Mouse (Mus musculus) heart, adult 9 months (tissue): ENCODE measurements around the gene Sgms1.
A peak's percentile ranks its signal among the peaks of the same experiment; 100 is the strongest.

Source experiments
- DNase-seq, 2 experiments: peaks; one replicate each; pipeline ENCODE4 v3.0.0; 2022; ENCODE audit warnings: low spot score in 2 of 2

The Sgms1 gene

GRCm38 (mm10) chr19:32389001-32389871 is at the start of gene Sgms1:
TSS of gene Sgms1 (minus strand) at chr19:32389714.
- peak; percentile 91 to 94 for DNase-seq

GRCm38 (mm10) chr19:32425856-32426255 is 36.3 kb upstream of the Sgms1 start:
- no peak for DNase-seq

- no peak for DNase-seq
Measured at GRCm38 (mm10) chr19:32424706-32425105, 35.2 kb upstream of the Sgms1 start.

- no peak for DNase-seq
Measured at GRCm38 (mm10) chr19:32419069-32419468, 29.6 kb upstream of the Sgms1 start.

- DNase-seq, result no peak
Measured at GRCm38 (mm10) chr19:32416692-32417317, 27.3 kb upstream of the Sgms1 start.

GRCm38 (mm10) chr19:32409603-32410360 is 20.3 kb upstream of the Sgms1 start:
- no peak for DNase-seq

GRCm38 (mm10) chr19:32406717-32407116 is 17.2 kb upstream of the Sgms1 start:
- no peak for DNase-seq

- DNase-seq, result no peak
Measured at GRCm38 (mm10) chr19:32404386-32404785, 14.9 kb upstream of the Sgms1 start.

- DNase-seq, result no peak
Measured at GRCm38 (mm10) chr19:32403834-32404233, 14.3 kb upstream of the Sgms1 start.

GRCm38 (mm10) chr19:32398491-32398890 is 9.0 kb upstream of the Sgms1 start:
- DNase-seq, result no peak

- DNase-seq, result no peak
Measured at GRCm38 (mm10) chr19:32396303-32396702, 6.8 kb upstream of the Sgms1 start.

GRCm38 (mm10) chr19:32394825-32395224 is 5.3 kb upstream of the Sgms1 start:
- no peak for DNase-seq

GRCm38 (mm10) chr19:32393758-32394450 is 4.4 kb upstream of the Sgms1 start:
- no peak for DNase-seq

GRCm38 (mm10) chr19:32393092-32393745 is 3.7 kb upstream of the Sgms1 start:
- no peak for DNase-seq

GRCm38 (mm10) chr19:32391441-32391840 is 1.9 kb upstream of the Sgms1 start:
- DNase-seq, result no peak

GRCm38 (mm10) chr19:32390116-32390515 is 602 bp upstream of the Sgms1 start:
- DNase-seq, result no peak

GRCm38 (mm10) chr19:32388191-32388921 is 1.2 kb downstream of the Sgms1 start:
- DNase-seq, result peak; percentile 93 to 95

GRCm38 (mm10) chr19:32387403-32388190 is 1.9 kb downstream of the Sgms1 start:
- DNase-seq, result peak; percentile 53 to 60

GRCm38 (mm10) chr19:32386556-32387402 is 2.7 kb downstream of the Sgms1 start:
- peak; percentile 71 to 83 for DNase-seq
